Mouse (Mus musculus): ENCODE data around the gene Hhip. TPM values are rescaled to one million over a fixed set of nuclear protein-coding genes. Genes with fewer than 3 reads are reported as not detected.
A peak's percentile ranks its signal among the peaks of the same experiment; 100 is the strongest.

Gene Hhip
- 0.46 TPM in 1 of 2 replicates, not detected in the other for polyA plus RNA-seq (2014; fragmentation: Nextera tagmentation; extraction: Ambion mirVana)

- H3K27me3 ChIP-seq (ENCODE audit: control insufficient read depth, insufficient read depth, low read length): peaks cover 35% of the 10 kb centered on the region
- H3K36me3 ChIP-seq (ENCODE audit: control insufficient read depth, insufficient read depth, low read length): no peaks in the 10 kb centered on the region
- H3K9me3 ChIP-seq (ENCODE audit: control insufficient read depth, low read length): no peaks in the 10 kb centered on the region
- H3K27ac ChIP-seq (replicated peaks in 1 of 2; ENCODE audit: control insufficient read depth in 1 of 2, insufficient read depth in 1 of 2, low read depth in 2 of 2, low read length in 2 of 2): no peak within 1 kb of the TSS
- H3K4me2 ChIP-seq (ENCODE audit: low read length): peak within 1 kb of the TSS; percentile 93
- peak within 1 kb of the TSS; percentile 55 for H3K9ac ChIP-seq (ENCODE audit: low read length)
- ATAC-seq (ENCODE audit: insufficient number of reproducible peaks, insufficient read depth, low FRiP score, low read depth): no peak
- peak within 1 kb of the TSS; percentile 54 to 62 for H3K4me3 ChIP-seq (ENCODE audit: control insufficient read depth in 1 of 2, insufficient read depth in 1 of 2, low read depth in 1 of 2, low read length in 2 of 2)
- WGBS: under 1% methylated on average over 37 of the region's 56 CpGs
- H3K4me1 ChIP-seq (ENCODE audit: control insufficient read depth in 2 of 2, insufficient read depth in 2 of 2, low read length in 2 of 2): peaks cover 3 to 7% of the 10 kb centered on the region in 2 experiments; a peak in 3 of 4 replicates
Measured at GRCm38 (mm10) chr8:80057198-80058174, at the start of gene Hhip. Gene Hhip, minus strand, starts transcription at chr8:80058006.

GRCm38 (mm10) chr8:80087021-80087420 lies 29.2 kb upstream of the Hhip start:
- ATAC-seq (ENCODE audit: insufficient number of reproducible peaks, insufficient read depth, low FRiP score, low read depth): no peak
- H3K36me3 ChIP-seq (ENCODE audit: control insufficient read depth, insufficient read depth, low read length): no peaks in the 10 kb centered on the region
- no peaks in the 10 kb centered on the region for H3K27me3 ChIP-seq (ENCODE audit: control insufficient read depth, insufficient read depth, low read length)
- no peak overlapping the region for H3K4me2 ChIP-seq (ENCODE audit: low read length)
- no peaks in the 10 kb centered on the region for H3K4me1 ChIP-seq (ENCODE audit: control insufficient read depth in 2 of 2, insufficient read depth in 2 of 2, low read length in 2 of 2)
- 82% methylated on average over 2 of the region's 2 CpGs for WGBS
- no peak overlapping the region for H3K27ac ChIP-seq (replicated peaks in 1 of 2; ENCODE audit: control insufficient read depth in 1 of 2, insufficient read depth in 1 of 2, low read depth in 2 of 2, low read length in 2 of 2)
- no peak overlapping the region for H3K4me3 ChIP-seq (ENCODE audit: control insufficient read depth in 1 of 2, insufficient read depth in 1 of 2, low read depth in 1 of 2, low read length in 2 of 2)
- no peaks in the 10 kb centered on the region for H3K9me3 ChIP-seq (ENCODE audit: control insufficient read depth, low read length)
- no peak overlapping the region for H3K9ac ChIP-seq (ENCODE audit: low read length)

- Histone ChIP-seq H3K27me3 (ENCODE audit: control insufficient read depth, insufficient read depth, low read length) (peaks cover 35% of the 10 kb centered on the region), H3K4me2 (ENCODE audit: low read length) (peak overlapping the region; percentile 93), H3K9ac (ENCODE audit: low read length) (no peak overlapping the region), H3K4me3 (ENCODE audit: control insufficient read depth in 1 of 2, insufficient read depth in 1 of 2, low read depth in 1 of 2, low read length in 2 of 2) (peak overlapping the region; percentile 54 to 62; a peak in 3 of 4 replicates), H3K9me3 (ENCODE audit: control insufficient read depth, low read length) (no peaks in the 10 kb centered on the region), H3K27ac (replicated peaks in 1 of 2; ENCODE audit: control insufficient read depth in 1 of 2, insufficient read depth in 1 of 2, low read depth in 2 of 2, low read length in 2 of 2) (no peak overlapping the region), H3K4me1 (ENCODE audit: control insufficient read depth in 2 of 2, insufficient read depth in 2 of 2, low read length in 2 of 2) (peaks cover 3 to 7% of the 10 kb centered on the region in 2 experiments; a peak in 3 of 4 replicates), H3K36me3 (ENCODE audit: control insufficient read depth, insufficient read depth, low read length) (no peaks in the 10 kb centered on the region)
- no peak for ATAC-seq (ENCODE audit: insufficient number of reproducible peaks, insufficient read depth, low FRiP score, low read depth)
- WGBS: 0% methylated on average over 7 of the region's 12 CpGs
Measured at GRCm38 (mm10) chr8:80058193-80058592, 387 bp upstream of the Hhip start.

- peaks cover 39% of the 10 kb centered on the region for H3K27me3 ChIP-seq (ENCODE audit: control insufficient read depth, insufficient read depth, low read length)
- no peak for ATAC-seq (ENCODE audit: insufficient number of reproducible peaks, insufficient read depth, low FRiP score, low read depth)
- no peaks in the 10 kb centered on the region for H3K36me3 ChIP-seq (ENCODE audit: control insufficient read depth, insufficient read depth, low read length)
- H3K9me3 ChIP-seq (ENCODE audit: control insufficient read depth, low read length): no peaks in the 10 kb centered on the region
- no peak overlapping the region for H3K9ac ChIP-seq (ENCODE audit: low read length)
- peaks cover 3 to 7% of the 10 kb centered on the region in 2 experiments; a peak in 3 of 4 replicates for H3K4me1 ChIP-seq (ENCODE audit: control insufficient read depth in 2 of 2, insufficient read depth in 2 of 2, low read length in 2 of 2)
- H3K4me2 ChIP-seq (ENCODE audit: low read length): 0 out of 2 replicates have a peak overlapping the region, but pooled peaks have one; percentile 93
- H3K4me3 ChIP-seq (ENCODE audit: control insufficient read depth in 1 of 2, insufficient read depth in 1 of 2, low read depth in 1 of 2, low read length in 2 of 2): no peak overlapping the region
- H3K27ac ChIP-seq (replicated peaks in 1 of 2; ENCODE audit: control insufficient read depth in 1 of 2, insufficient read depth in 1 of 2, low read depth in 2 of 2, low read length in 2 of 2): no peak overlapping the region
- 17% methylated on average over 13 of the region's 13 CpGs for WGBS
Measured at GRCm38 (mm10) chr8:80056331-80057070, 1.3 kb downstream of the Hhip start.

- no peaks in the 10 kb centered on the region for H3K9me3 ChIP-seq (ENCODE audit: control insufficient read depth, low read length)
- H3K27ac ChIP-seq (replicated peaks in 1 of 2; ENCODE audit: control insufficient read depth in 1 of 2, insufficient read depth in 1 of 2, low read depth in 2 of 2, low read length in 2 of 2): no peak overlapping the region
- H3K27me3 ChIP-seq (ENCODE audit: control insufficient read depth, insufficient read depth, low read length): peaks cover 45% of the 10 kb centered on the region
- no peak overlapping the region for H3K9ac ChIP-seq (ENCODE audit: low read length)
- peaks cover 3 to 7% of the 10 kb centered on the region in 2 experiments; a peak in 3 of 4 replicates for H3K4me1 ChIP-seq (ENCODE audit: control insufficient read depth in 2 of 2, insufficient read depth in 2 of 2, low read length in 2 of 2)
- ATAC-seq (ENCODE audit: insufficient number of reproducible peaks, insufficient read depth, low FRiP score, low read depth): no peak
- no peaks in the 10 kb centered on the region for H3K36me3 ChIP-seq (ENCODE audit: control insufficient read depth, insufficient read depth, low read length)
- WGBS: 17% methylated on average over 10 of the region's 10 CpGs
- no peak overlapping the region for H3K4me3 ChIP-seq (ENCODE audit: control insufficient read depth in 1 of 2, insufficient read depth in 1 of 2, low read depth in 1 of 2, low read length in 2 of 2)
- no peak overlapping the region for H3K4me2 ChIP-seq (ENCODE audit: low read length)
Measured at GRCm38 (mm10) chr8:80055777-80056176, 2.0 kb downstream of the Hhip start.

GRCm38 (mm10) chr8:80055094-80055493 lies 2.7 kb downstream of the Hhip start:
- H3K4me2 ChIP-seq (ENCODE audit: low read length): no peak overlapping the region
- H3K9ac ChIP-seq (ENCODE audit: low read length): no peak overlapping the region
- WGBS: 67% methylated on average over 6 of the region's 6 CpGs
- H3K4me1 ChIP-seq (ENCODE audit: control insufficient read depth in 2 of 2, insufficient read depth in 2 of 2, low read length in 2 of 2): peaks cover 3 to 7% of the 10 kb centered on the region in 2 experiments; a peak in 3 of 4 replicates
- no peak overlapping the region for H3K27ac ChIP-seq (replicated peaks in 1 of 2; ENCODE audit: control insufficient read depth in 1 of 2, insufficient read depth in 1 of 2, low read depth in 2 of 2, low read length in 2 of 2)
- H3K36me3 ChIP-seq (ENCODE audit: control insufficient read depth, insufficient read depth, low read length): no peaks in the 10 kb centered on the region
- peaks cover 45% of the 10 kb centered on the region for H3K27me3 ChIP-seq (ENCODE audit: control insufficient read depth, insufficient read depth, low read length)
- H3K9me3 ChIP-seq (ENCODE audit: control insufficient read depth, low read length): no peaks in the 10 kb centered on the region
- ATAC-seq (ENCODE audit: insufficient number of reproducible peaks, insufficient read depth, low FRiP score, low read depth): no peak
- no peak overlapping the region for H3K4me3 ChIP-seq (ENCODE audit: control insufficient read depth in 1 of 2, insufficient read depth in 1 of 2, low read depth in 1 of 2, low read length in 2 of 2)

- no peak for ATAC-seq (ENCODE audit: insufficient number of reproducible peaks, insufficient read depth, low FRiP score, low read depth)
- 64% methylated on average over 4 of the region's 4 CpGs for WGBS
- Histone ChIP-seq H3K27ac (replicated peaks in 1 of 2; ENCODE audit: control insufficient read depth in 1 of 2, insufficient read depth in 1 of 2, low read depth in 2 of 2, low read length in 2 of 2) (no peak overlapping the region), H3K9ac (ENCODE audit: low read length) (no peak overlapping the region), H3K9me3 (ENCODE audit: control insufficient read depth, low read length) (no peaks in the 10 kb centered on the region), H3K4me1 (ENCODE audit: control insufficient read depth in 2 of 2, insufficient read depth in 2 of 2, low read length in 2 of 2) (peaks cover 5 to 9% of the 10 kb centered on the region in 2 experiments), H3K27me3 (ENCODE audit: control insufficient read depth, insufficient read depth, low read length) (peaks cover 45% of the 10 kb centered on the region), H3K36me3 (ENCODE audit: control insufficient read depth, insufficient read depth, low read length) (no peaks in the 10 kb centered on the region), H3K4me3 (ENCODE audit: control insufficient read depth in 1 of 2, insufficient read depth in 1 of 2, low read depth in 1 of 2, low read length in 2 of 2) (no peak overlapping the region), H3K4me2 (ENCODE audit: low read length) (no peak overlapping the region)
Measured at GRCm38 (mm10) chr8:80054216-80054615, 3.6 kb downstream of the Hhip start.
